Mouse (Mus musculus) right cerebral cortex, postnatal 10 days (tissue): ENCODE results near the gene Glud1.
"Not testable (repeated sequence)": the region's sequence is repeated elsewhere in the genome, so short reads cannot be mapped to it uniquely, and the experiment has no call there.

Source experiments
- DNase-seq, 2 experiments: peaks; one replicate each; pipeline ENCODE4 v3.0.0; 2021; ENCODE audit warnings: low spot score in 2 of 2

The Glud1 gene

GRCm38 (mm10) chr14:34352523-34352922 is 42.0 kb downstream of the Glud1 start:
- no peak for DNase-seq

GRCm38 (mm10) chr14:34353326-34353725 is 42.8 kb downstream of the Glud1 start:
- DNase-seq = no peak

- DNase-seq = no peak
Measured at GRCm38 (mm10) chr14:34354456-34354855, 43.9 kb downstream of the Glud1 start.

- no peak for DNase-seq
Measured at GRCm38 (mm10) chr14:34355301-34355700, 44.8 kb downstream of the Glud1 start, which contains the start of gene Fam25c. Fam25c (minus strand) TSS chr14:34355433.

GRCm38 (mm10) chr14:34357671-34358455 is 47.3 kb downstream of the Glud1 start:
- no peak for DNase-seq

- no peak for DNase-seq
Measured at GRCm38 (mm10) chr14:34359676-34360244, 49.2 kb downstream of the Glud1 start.

GRCm38 (mm10) chr14:34360251-34360650 is 49.7 kb downstream of the Glud1 start:
- no peak for DNase-seq

- no peak for DNase-seq
Measured at GRCm38 (mm10) chr14:34362135-34362534, 51.6 kb downstream of the Glud1 start.

- DNase-seq = peak; percentile 80 to 81
Measured at GRCm38 (mm10) chr14:34362726-34363445, 52.4 kb downstream of the Glud1 start.

GRCm38 (mm10) chr14:34363490-34364253 is 53.1 kb downstream of the Glud1 start:
- DNase-seq = peak; percentile 67 to 72

GRCm38 (mm10) chr14:34364254-34365146 is 54.0 kb downstream of the Glud1 start:
- DNase-seq = not testable (repeated sequence)

- no peak for DNase-seq
Measured at GRCm38 (mm10) chr14:34365147-34365507, 54.6 kb downstream of the Glud1 start.

GRCm38 (mm10) chr14:34370203-34370602 is 59.7 kb downstream of the Glud1 start:
- no peak for DNase-seq

- DNase-seq = no peak
Measured at GRCm38 (mm10) chr14:34370921-34371320, 60.4 kb downstream of the Glud1 start.

GRCm38 (mm10) chr14:34371763-34372162 is 61.2 kb downstream of the Glud1 start:
- no peak for DNase-seq

- DNase-seq = peak; percentile 48 to 65
Measured at GRCm38 (mm10) chr14:34372646-34373045, 62.1 kb downstream of the Glud1 start.

GRCm38 (mm10) chr14:34373581-34373980 is 63.1 kb downstream of the Glud1 start:
- DNase-seq = no peak

- DNase-seq = no peak
Measured at GRCm38 (mm10) chr14:34374577-34374976, 64.0 kb downstream of the Glud1 start, which contains the start of gene Sncg. Sncg (minus strand) TSS chr14:34374789.

GRCm38 (mm10) chr14:34375415-34375904 is 64.9 kb downstream of the Glud1 start, which contains the start of gene Mmrn2:
Mmrn2 (plus strand) TSS chr14:34375465.
- no peak for DNase-seq

- no peak for DNase-seq
Measured at GRCm38 (mm10) chr14:34375941-34376340, 65.4 kb downstream of the Glud1 start.

- DNase-seq = no peak
Measured at GRCm38 (mm10) chr14:34377121-34377520, 66.6 kb downstream of the Glud1 start.
